ENCODE assay signal across 9 mouse cellular contexts in the genomic region with DNA sequence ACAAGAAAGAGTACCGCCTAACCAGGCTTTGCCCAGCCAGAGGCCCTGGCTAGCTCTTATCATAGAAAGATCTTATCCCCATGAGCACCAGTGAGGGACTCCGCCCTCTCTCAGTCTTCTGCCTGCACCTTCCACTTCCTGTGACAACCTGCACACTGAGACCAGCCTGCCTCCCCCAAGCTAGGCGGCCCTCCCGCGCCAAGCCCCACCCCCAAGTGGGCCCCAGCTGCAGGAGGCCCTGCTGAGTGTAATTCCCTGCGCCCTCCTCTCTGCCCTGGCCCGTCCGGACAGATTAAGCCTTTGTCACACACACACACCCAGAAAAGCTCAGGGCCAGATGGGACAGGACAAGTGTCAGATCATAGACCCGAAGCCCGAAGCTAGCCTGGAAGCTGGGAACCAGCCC. TPM values are rescaled to one million over a fixed set of nuclear protein-coding genes. Genes with fewer than 3 reads are reported as not detected.
DNase-seq lines count a peak whose midpoint lies in the region; ATAC-seq lines count a peak whose summit lies in the region.
"Had no signal": no experiment of that assay in that cellular context is flagged by ENCODE, and none has a peak within 500 bp of the region (broad histone marks: within the 10 kb centered on the region; RNA-seq: fewer than 3 reads in every experiment).

No protein-coding gene starts in this region.

- intact Hi-C loops in left cerebral cortex, postnatal 14 days (cut with DNase I), result loop anchor here (5.0 kb wide), 1 partner anchor 49 kb away; no protein-coding TSS in a partner anchor

- no peak overlapping the region for H3K9ac ChIP-seq in forebrain, embryonic 11.5 days (ENCODE audit: low read length)
- no peak overlapping the region for H3K9ac ChIP-seq in forebrain, embryonic 15.5 days (replicated peaks)
- H3K9ac ChIP-seq in liver, embryonic 15.5 days, result peak overlapping the region; percentile 85

- H3K36me3 ChIP-seq in forebrain, embryonic 11.5 days (ENCODE audit: control insufficient read depth, insufficient read depth, low read length), result no peaks in the 10 kb centered on the region
- no peaks in the 10 kb centered on the region for H3K36me3 ChIP-seq in forebrain, embryonic 15.5 days
- H3K36me3 ChIP-seq in liver, embryonic 15.5 days (replicated peaks), result no peaks in the 10 kb centered on the region

- H3K9me3 ChIP-seq in forebrain, embryonic 11.5 days (ENCODE audit: control insufficient read depth, low read length), result no peaks in the 10 kb centered on the region
- no peaks in the 10 kb centered on the region for H3K9me3 ChIP-seq in forebrain, embryonic 15.5 days
- H3K9me3 ChIP-seq in liver, embryonic 15.5 days (replicated peaks), result no peaks in the 10 kb centered on the region

- no peak overlapping the region for H3K4me2 ChIP-seq in forebrain, embryonic 11.5 days (ENCODE audit: low read depth, low read length, severe bottlenecking)
- no peak overlapping the region for H3K4me2 ChIP-seq in forebrain, embryonic 15.5 days (replicated peaks)
- H3K4me2 ChIP-seq in liver, embryonic 15.5 days, result peak overlapping the region; percentile 98

- no peak overlapping the region for H3K4me3 ChIP-seq in forebrain, embryonic 11.5 days (ENCODE audit: low read depth, low read length)
- no peak overlapping the region for H3K4me3 ChIP-seq in forebrain, embryonic 15.5 days
- peak overlapping the region; percentile 81 for H3K4me3 ChIP-seq in liver, embryonic 15.5 days (replicated peaks)

- ATAC-seq in forebrain, embryonic 11.5 days (replicated peaks; ENCODE audit: low FRiP score), result no peak
- ATAC-seq in forebrain, embryonic 15.5 days (replicated peaks), result no peak
- ATAC-seq in CD4-positive, CD25-positive, alpha-beta regulatory T cell, adult 4 months, result peak; percentile 91
- peak; percentile 21; the same call in 1 of the 2 replicates for ATAC-seq in erythroblast, adult 5-6 weeks (replicated peaks; ENCODE audit: low FRiP score, poor library complexity, severe bottlenecking)
- peak; percentile 78 for ATAC-seq in liver, embryonic 15.5 days (ENCODE audit: insufficient read depth)

- WGBS in forebrain, embryonic 11.5 days, result 7% methylated on average over 10 of the region's 10 CpGs
- 15% methylated on average over 10 of the region's 10 CpGs for WGBS in forebrain, embryonic 15.5 days
- WGBS in liver, embryonic 15.5 days (ENCODE audit: insufficient replicate concordance), result 2% methylated on average over 10 of the region's 10 CpGs

- no peak overlapping the region for H3K27ac ChIP-seq in forebrain, embryonic 11.5 days (ENCODE audit: low read depth, low read length)
- no peak overlapping the region for H3K27ac ChIP-seq in forebrain, embryonic 15.5 days (replicated peaks)
- peak overlapping the region; percentile 90 for H3K27ac ChIP-seq in liver, embryonic 15.5 days (replicated peaks)

- peak; percentile 66 for DNase-seq in forebrain, embryonic 11.5 days (ENCODE audit: low spot score)
- DNase-seq in retina, postnatal 7 days (ENCODE audit: low read depth, low spot score), result peak; percentile 66
- DNase-seq in left cerebral cortex, postnatal 14 days (ENCODE audit: low spot score in 2 of 2), result no peak
- no peak for DNase-seq in layer of hippocampus, postnatal 14 days (ENCODE audit: low spot score in 2 of 2)

- peaks cover 6% of the 10 kb centered on the region for H3K27me3 ChIP-seq in forebrain, embryonic 11.5 days (ENCODE audit: control insufficient read depth, insufficient read depth, low read length)
- no peaks in the 10 kb centered on the region; the same call in 1 of the 2 replicates for H3K27me3 ChIP-seq in forebrain, embryonic 15.5 days
- H3K27me3 ChIP-seq in liver, embryonic 15.5 days, result peaks cover 25% of the 10 kb centered on the region

- H3K4me1 ChIP-seq in forebrain, embryonic 11.5 days (replicated peaks; ENCODE audit: control insufficient read depth, insufficient read depth, low read length), result peaks cover 17% of the 10 kb centered on the region
- peaks cover 37% of the 10 kb centered on the region for H3K4me1 ChIP-seq in forebrain, embryonic 15.5 days
- H3K4me1 ChIP-seq in liver, embryonic 15.5 days (replicated peaks), result peaks cover 99% of the 10 kb centered on the region

RNA-seq across cellular contexts. Expression of gene Nol4l, which starts 3.9 kb away (rescaled TPM):
- polyA plus RNA-seq in forebrain, embryonic 11.5 days (2014; fragmentation: Nextera tagmentation; extraction: Ambion mirVana), result 25.6 and 26.2 TPM in 2 replicates
- 44.1 and 44.8 TPM in 2 replicates for polyA plus RNA-seq in forebrain, embryonic 15.5 days (2015; fragmentation: Nextera tagmentation; extraction: Ambion mirVana)
- polyA plus RNA-seq in CD4-positive, CD25-positive, alpha-beta regulatory T cell, adult 4 months (2017; shearing (Covaris generic)), result 1 to 10 TPM; 3.5 to 5.2 TPM
- 2.7 and 6.1 TPM in 2 replicates for total RNA-seq in erythroblast, adult 5-6 weeks (2015; ENCODE audit: low replicate concordance)
- 1.8 and 4.3 TPM in 2 replicates for total RNA-seq in erythroblast, adult 5-6 weeks (2017; ENCODE audit: low replicate concordance)
- 4.7 and 4.9 TPM in 2 replicates for polyA plus RNA-seq in liver, embryonic 15.5 days (2015; fragmentation: Nextera tagmentation; extraction: Ambion mirVana)
- 10 to 100 TPM; 44.8 to 46.8 TPM for total RNA-seq in left cerebral cortex, postnatal 14 days (2021)
- total RNA-seq in layer of hippocampus, postnatal 14 days (2021), result 10 to 100 TPM; 55.6 to 60.1 TPM

RNA-seq across cellular contexts. Expression of gene 4930404H24Rik, which starts 33.3 kb away (rescaled TPM):
- polyA plus RNA-seq in forebrain, embryonic 11.5 days (2014; fragmentation: Nextera tagmentation; extraction: Ambion mirVana), result not detected in 2 replicates
- not detected in 2 replicates for polyA plus RNA-seq in forebrain, embryonic 15.5 days (2015; fragmentation: Nextera tagmentation; extraction: Ambion mirVana)
- polyA plus RNA-seq in CD4-positive, CD25-positive, alpha-beta regulatory T cell, adult 4 months (2017; shearing (Covaris generic)), result not detected
- total RNA-seq in erythroblast, adult 5-6 weeks (2015; ENCODE audit: low replicate concordance), result 7.1 TPM in 1 of 2 replicates, not detected in the other
- total RNA-seq in erythroblast, adult 5-6 weeks (2017; ENCODE audit: low replicate concordance), result not detected in 2 replicates
- polyA plus RNA-seq in liver, embryonic 15.5 days (2015; fragmentation: Nextera tagmentation; extraction: Ambion mirVana), result not detected in 2 replicates
- total RNA-seq in left cerebral cortex, postnatal 14 days (2021), result 1 to 10 TPM in 1 of 2 experiments, not detected in 1; 1.4 TPM
- not detected for total RNA-seq in layer of hippocampus, postnatal 14 days (2021)
- polyA plus RNA-seq: large intestine, adult 2 months had no signal

Comparison
In these comparisons a context has a peak if more than half of its experiments do, and no peak if none do; other contexts are left out.
1. ATAC-seq: peak in CD4-positive, CD25-positive, alpha-beta regulatory T cell, adult 4 months (single experiment), erythroblast, adult 5-6 weeks (single experiment) and liver, embryonic 15.5 days (single experiment); none in forebrain, embryonic 11.5 days (single experiment) and forebrain, embryonic 15.5 days (single experiment).
2. DNase-seq: peak in forebrain, embryonic 11.5 days (single experiment) and retina, postnatal 7 days (single experiment); none in left cerebral cortex, postnatal 14 days (0 of 2) and layer of hippocampus, postnatal 14 days (0 of 2).